Mouse (Mus musculus) limb, embryonic 12.5 days (tissue): ENCODE data around the gene Gm10972. TPM values are rescaled to one million over a fixed set of nuclear protein-coding genes. Genes with fewer than 3 reads are reported as not detected.
"Not testable (repeated sequence)": the region's sequence is repeated elsewhere in the genome, so short reads cannot be mapped to it uniquely, and the experiment has no call there.

Source experiments
- ATAC-seq: fragments of 200-750 bp; cut with Nextera tagmentation; 2 replicates; pipeline ENCODE4 v1.8.0; 2017; ENCODE audit warnings: low read depth, moderate TSS enrichment; ENCODE audit not compliant: insufficient number of reproducible peaks, insufficient read depth, low FRiP score, low TSS enrichment
- H3K27ac ChIP-seq: fragments of 300-500 bp; sonication (generic); 2 replicates; pipeline ENCODE4 v1.5.1; 2016; ENCODE audit warnings: mild to moderate bottlenecking, moderate library complexity
- H3K27me3 ChIP-seq: fragments of 300-500 bp; sonication (generic); 2 replicates; pipeline ENCODE4 v1.6.1; 2016; ENCODE audit warnings: mild to moderate bottlenecking, moderate library complexity
- H3K36me3 ChIP-seq: fragments of 300-500 bp; sonication (generic); 2 replicates; pipeline ENCODE4 v1.6.1; 2016; ENCODE audit warnings: mild to moderate bottlenecking, moderate library complexity
- H3K4me1 ChIP-seq: fragments of 300-500 bp; sonication (generic); replicated peaks from 2 replicates; pipeline ENCODE4 v1.6.1; 2016
- H3K4me2 ChIP-seq: fragments of 300-500 bp; sonication (generic); 2 replicates; pipeline ENCODE4 v1.6.1; 2016; ENCODE audit warnings: mild to moderate bottlenecking, moderate library complexity
- H3K4me3 ChIP-seq: fragments of 300-500 bp; sonication (generic); replicated peaks from 2 replicates; pipeline ENCODE4 v1.5.1; 2016; ENCODE audit warnings: mild to moderate bottlenecking
- H3K9ac ChIP-seq: fragments of 300-500 bp; sonication (generic); replicated peaks from 2 replicates; pipeline ENCODE4 v1.6.1; 2016; ENCODE audit warnings: mild to moderate bottlenecking, moderate library complexity
- H3K9me3 ChIP-seq: fragments of 300-500 bp; sonication (generic); 2 replicates; pipeline ENCODE4 v1.6.1; 2016; ENCODE audit warnings: mild to moderate bottlenecking, moderate library complexity
- WGBS: fragments of 180-500 bp; shearing (Covaris S2); methylation state at CpG from one replicate; pipeline ENCODE4 v1.1.7; 2016; 5-methylcytosine and 5-hydroxymethylcytosine counted together
- polyA plus RNA-seq: library from polyadenylated mRNA; unstranded; fragments of >200 nt; fragmentation: Nextera tagmentation; extraction: Ambion mirVana; gene quantifications from 2 replicates; pipeline ENCODE4 v1.2.1, GENCODE M21; 2016

The Gm10972 gene
- polyA plus RNA-seq, 1 experiment from 2014 or later: not detected

DNA sequence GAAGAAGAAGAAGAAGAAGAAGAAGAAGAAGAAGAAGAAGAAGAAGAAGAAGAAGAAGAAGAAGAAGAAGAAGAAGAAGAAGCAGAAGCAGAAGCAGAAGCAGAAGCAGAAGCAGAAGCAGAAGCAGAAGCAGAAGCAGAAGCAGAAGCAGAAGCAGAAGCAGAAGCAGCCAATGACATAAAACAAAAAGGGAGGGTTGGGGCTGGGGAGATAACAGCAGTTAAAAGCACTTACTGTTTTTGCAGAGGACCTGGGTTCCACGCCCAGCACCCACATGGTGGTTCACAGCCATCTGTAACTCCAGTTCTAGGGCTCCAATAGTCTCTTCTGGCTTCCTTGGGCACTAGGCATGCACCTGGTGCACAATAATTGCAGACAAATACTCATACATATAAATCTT is 46.3 kb downstream of the Gm10972 start:
- not testable (repeated sequence) for H3K36me3 ChIP-seq, H3K27me3 ChIP-seq, ATAC-seq, H3K9ac ChIP-seq, H3K9me3 ChIP-seq, H3K27ac ChIP-seq, H3K4me2 ChIP-seq, H3K4me3 ChIP-seq
- H3K4me1 ChIP-seq: peaks cover 15% of the 10 kb centered on the region
- WGBS: 85% methylated on average over 1 of the region's 1 CpGs

DNA sequence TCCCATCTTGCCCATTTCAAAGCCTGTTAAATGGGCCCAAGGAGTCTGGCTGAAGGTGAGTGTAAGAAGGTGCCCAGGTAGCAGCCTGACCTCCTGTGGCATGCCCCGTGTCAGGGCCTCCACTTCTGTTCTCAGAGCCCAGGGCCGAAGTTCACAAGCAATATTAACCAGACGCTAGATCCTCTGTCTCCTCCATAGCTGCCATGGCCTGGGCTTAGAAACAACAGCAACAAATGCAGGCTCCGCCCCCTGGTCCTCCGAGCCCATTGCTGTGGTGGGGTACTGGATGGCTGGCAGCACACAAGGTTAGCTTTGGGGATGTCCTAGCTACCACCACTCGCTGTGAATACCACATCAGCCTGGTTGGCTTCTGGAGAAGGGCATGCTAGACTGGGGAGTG is 47.2 kb downstream of the Gm10972 start:
- H3K9me3 ChIP-seq, H3K27ac ChIP-seq, H3K36me3 ChIP-seq, H3K4me3 ChIP-seq, H3K9ac ChIP-seq, ATAC-seq, H3K4me2 ChIP-seq, H3K27me3 ChIP-seq: not testable (repeated sequence)
- 56% methylated on average over 6 of the region's 6 CpGs for WGBS
- H3K4me1 ChIP-seq: peaks cover 15% of the 10 kb centered on the region

DNA sequence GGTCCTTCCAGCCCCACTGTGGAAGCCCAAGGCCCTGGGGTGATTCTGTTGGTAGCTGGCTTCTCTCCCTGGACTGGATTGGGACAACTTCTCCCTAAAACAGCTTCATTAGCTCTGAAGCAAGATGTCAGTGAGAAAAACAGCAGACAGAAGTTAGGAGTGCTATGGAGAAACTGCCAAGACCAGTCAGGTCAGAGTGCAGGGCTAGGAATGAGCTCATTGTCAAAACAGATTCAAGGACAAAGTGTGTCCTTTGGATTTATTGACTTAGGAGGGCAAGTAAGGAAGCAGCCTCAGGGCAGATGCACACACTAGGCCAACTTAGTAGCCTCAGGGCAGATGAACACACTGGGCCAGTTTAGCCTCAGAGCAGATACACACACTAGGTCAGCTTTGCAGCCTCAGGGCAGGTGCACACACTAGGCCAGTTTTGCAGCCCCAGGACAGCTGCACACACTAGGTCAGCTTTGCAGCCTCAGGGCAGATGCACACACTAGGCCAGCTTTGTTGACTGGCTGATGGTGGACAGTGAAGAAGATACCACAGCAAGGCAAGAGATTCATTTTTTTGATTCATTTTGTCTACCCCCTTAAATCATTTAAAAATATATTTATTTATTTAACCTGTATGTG is 47.8 kb downstream of the Gm10972 start:
- H3K4me2 ChIP-seq: no peak overlapping the region
- H3K9me3 ChIP-seq: no peaks in the 10 kb centered on the region
- H3K27me3 ChIP-seq: no peaks in the 10 kb centered on the region
- H3K4me3 ChIP-seq: no peak overlapping the region
- H3K27ac ChIP-seq: no peak overlapping the region
- peaks cover 15% of the 10 kb centered on the region for H3K4me1 ChIP-seq
- no peak overlapping the region for H3K9ac ChIP-seq
- ATAC-seq: no peak
- H3K36me3 ChIP-seq: no peaks in the 10 kb centered on the region

DNA sequence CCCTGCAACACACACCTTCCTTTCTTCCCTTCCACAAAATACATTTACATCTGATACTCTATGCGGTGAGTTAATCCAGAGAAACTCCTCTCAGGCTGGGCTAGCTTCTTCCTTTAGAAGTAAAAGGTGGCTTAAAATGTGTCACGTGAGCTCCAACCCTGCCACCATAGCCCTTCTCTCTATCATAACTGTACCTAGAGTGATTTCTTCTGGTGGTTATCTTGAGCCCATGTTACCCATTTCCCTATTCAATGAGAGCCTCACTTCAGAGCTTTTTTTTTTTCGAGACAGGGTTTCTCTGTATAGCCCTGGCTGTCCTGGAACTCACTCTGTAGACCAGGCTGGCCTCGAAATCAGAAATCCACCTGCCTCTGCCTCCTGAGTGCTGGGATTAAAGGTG is 48.8 kb downstream of the Gm10972 start:
- H3K27ac ChIP-seq, H3K27me3 ChIP-seq, H3K4me3 ChIP-seq, H3K36me3 ChIP-seq, H3K4me2 ChIP-seq, H3K9ac ChIP-seq, ATAC-seq, H3K9me3 ChIP-seq: not testable (repeated sequence)
- WGBS: 83% methylated on average over 4 of the region's 4 CpGs
- peaks cover 15% of the 10 kb centered on the region for H3K4me1 ChIP-seq

Other genes starting within 250 kb of the Gm10972 start
- gene Lingo4, start 244.6 kb upstream of the Gm10972 start, polyA plus RNA-seq: 0.09 TPM in 1 of 2 replicates, not detected in the other
- 8.5 and 8.6 TPM in 2 replicates for gene Tdrkh, start 229.8 kb upstream of the Gm10972 start, polyA plus RNA-seq
- gene Mrpl9, start 199.8 kb upstream of the Gm10972 start, polyA plus RNA-seq: 69.3 and 69.9 TPM in 2 replicates
- 0.33 and 0.34 TPM in 2 replicates for gene Oaz3, start 199.2 kb upstream of the Gm10972 start, polyA plus RNA-seq
- 2.2 and 2.7 TPM in 2 replicates for gene Celf3, start 164.8 kb upstream of the Gm10972 start, polyA plus RNA-seq
- gene Riiad1, start 162.8 kb upstream of the Gm10972 start, polyA plus RNA-seq: 1.1 and 2.8 TPM in 2 replicates
- gene Snx27, start 60.4 kb upstream of the Gm10972 start, polyA plus RNA-seq: 58.7 and 64.1 TPM in 2 replicates
- 4.3 and 5.1 TPM in 2 replicates for gene Tuft1, start 15.8 kb downstream of the Gm10972 start, polyA plus RNA-seq
- gene Selenbp2, start 50.4 kb downstream of the Gm10972 start, polyA plus RNA-seq: 0.18 and 0.20 TPM in 2 replicates
- 6.2 and 6.8 TPM in 2 replicates for gene Cgn, start 143.4 kb downstream of the Gm10972 start, polyA plus RNA-seq
- gene Pogz, start 194.5 kb downstream of the Gm10972 start, polyA plus RNA-seq: 21.0 and 23.0 TPM in 2 replicates
- 316 and 330 TPM in 2 replicates for gene Psmb4, start 243.8 kb downstream of the Gm10972 start, polyA plus RNA-seq